Mouse (Mus musculus) bone marrow, adult 2 months (tissue): ENCODE results near the gene Napsa.

Source experiments
- CTCF ChIP-seq: fragments of 200-500 bp; IDR thresholded peaks from 2 replicates; pipeline ENCODE4 v1.5.1; 2011; ENCODE audit warnings: low read length, control low read depth; ENCODE audit not compliant: control insufficient read depth, insufficient read depth
- POLR2A ChIP-seq: fragments of 200-500 bp; IDR thresholded peaks from 2 replicates; pipeline ENCODE4 v1.6.1; 2011; ENCODE audit warnings: low read depth, mild to moderate bottlenecking, control low read depth, low read length, borderline replicate concordance; ENCODE audit not compliant: control insufficient read depth

- no peak for TF ChIP-seq POLR2A
- no peak for TF ChIP-seq CTCF
Observed at GRCm38 (mm10) chr7:44537009-44537408, 35.2 kb upstream of the Napsa start.
